Mouse (Mus musculus): Measurements from ENCODE around the gene Chrd. TPM values are rescaled to one million over a fixed set of nuclear protein-coding genes. Genes with fewer than 3 reads are reported as not detected.

The Chrd gene
- polyA plus RNA-seq, 1 experiment from 2014 or later: 4.8 TPM

DNA sequence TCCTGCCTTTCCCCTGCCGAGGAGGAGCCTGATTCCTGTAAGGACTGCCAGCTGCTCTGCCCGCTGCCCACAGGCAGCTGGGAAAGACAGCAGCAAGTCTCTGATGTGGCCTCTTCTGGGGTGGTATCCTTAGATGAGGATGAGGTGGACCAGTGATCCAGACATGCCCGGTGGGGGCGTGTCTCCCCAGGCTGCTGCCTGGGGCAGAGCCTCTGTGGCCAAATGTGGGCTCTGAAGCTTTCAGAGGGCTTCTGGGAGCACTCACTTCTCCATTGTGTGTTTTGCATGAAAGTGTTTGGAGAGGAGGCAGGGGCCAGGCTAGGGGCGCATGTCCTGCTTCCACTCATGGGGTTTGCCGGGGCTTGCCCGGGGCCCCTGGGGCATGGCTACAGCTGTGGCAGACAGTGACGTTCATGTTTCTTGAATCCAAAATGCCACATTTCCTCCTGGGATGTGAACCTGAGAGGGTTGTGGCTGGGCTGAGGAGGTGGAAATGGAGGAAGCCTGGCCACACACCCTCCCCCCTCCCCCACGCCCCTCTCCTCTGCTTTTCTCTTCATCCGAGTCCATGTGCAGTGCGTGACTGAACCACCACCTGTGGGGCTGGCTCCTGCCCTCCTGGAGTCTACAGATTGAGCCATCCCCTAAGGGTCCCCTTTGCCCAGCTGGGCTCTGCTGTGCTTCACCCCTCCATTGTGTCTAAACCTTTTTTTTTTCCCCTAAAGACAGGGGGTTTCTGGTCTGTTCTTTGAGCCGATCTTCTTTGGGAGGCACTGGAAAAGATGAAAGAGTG lies 31.0 kb upstream of the Chrd start:
- H3K4me2 ChIP-seq (replicated peaks): peak overlapping the region; percentile 10
- H3K27me3 ChIP-seq: no peaks in the 10 kb centered on the region
- no peak overlapping the region for H3K4me3 ChIP-seq
- peak; percentile 65 for ATAC-seq (ENCODE audit: low FRiP score, low read depth)
- peaks cover 25% of the 10 kb centered on the region for H3K4me1 ChIP-seq
- no peaks in the 10 kb centered on the region for H3K9me3 ChIP-seq
- H3K36me3 ChIP-seq: peaks cover 26% of the 10 kb centered on the region
- peak overlapping the region; percentile 69 for H3K27ac ChIP-seq (replicated peaks)
- 11% methylated on average over 12 of the region's 12 CpGs for WGBS
- peak overlapping the region; percentile 37 for H3K9ac ChIP-seq (replicated peaks)

GRCm38 (mm10) chr16:20702522-20702893 lies 30.4 kb upstream of the Chrd start:
- peak; percentile 72 for ATAC-seq (ENCODE audit: low FRiP score, low read depth)
- peaks cover 32% of the 10 kb centered on the region for H3K36me3 ChIP-seq
- WGBS: 3% methylated on average over 8 of the region's 8 CpGs
- no peak overlapping the region for H3K4me3 ChIP-seq
- no peaks in the 10 kb centered on the region for H3K27me3 ChIP-seq
- no peaks in the 10 kb centered on the region for H3K9me3 ChIP-seq
- peak overlapping the region; percentile 10; the same call in 1 of the 2 replicates for H3K4me2 ChIP-seq (replicated peaks)
- H3K9ac ChIP-seq (replicated peaks): peak overlapping the region; percentile 37; the same call in 1 of the 2 replicates
- peaks cover 25% of the 10 kb centered on the region for H3K4me1 ChIP-seq
- peak overlapping the region; percentile 69 for H3K27ac ChIP-seq (replicated peaks)

DNA sequence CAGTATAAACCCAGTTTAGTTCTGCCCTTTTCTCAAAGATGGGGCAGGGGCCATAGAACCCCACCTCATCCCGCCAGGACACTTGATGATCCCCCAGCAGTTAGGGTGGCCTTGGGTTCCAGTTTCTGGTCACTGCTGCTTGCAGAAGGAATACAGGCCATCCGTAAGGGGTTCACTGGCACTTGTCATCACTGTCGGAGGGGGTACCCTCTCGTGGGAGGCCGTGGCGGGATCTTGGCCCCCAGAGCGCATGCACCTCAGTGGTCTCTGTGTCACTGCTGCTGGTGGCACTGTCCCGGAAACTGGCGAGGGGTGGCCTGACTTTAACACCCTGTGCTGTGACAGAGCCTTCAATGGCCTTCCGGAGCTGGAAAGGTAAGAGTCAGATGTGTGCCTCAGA lies 29.9 kb upstream of the Chrd start:
- H3K9me3 ChIP-seq: no peaks in the 10 kb centered on the region
- no peaks in the 10 kb centered on the region for H3K27me3 ChIP-seq
- peaks cover 25% of the 10 kb centered on the region for H3K4me1 ChIP-seq
- no peak overlapping the region for H3K4me2 ChIP-seq (replicated peaks)
- no peak for ATAC-seq (ENCODE audit: low FRiP score, low read depth)
- no peak overlapping the region for H3K4me3 ChIP-seq
- H3K36me3 ChIP-seq: peaks cover 38% of the 10 kb centered on the region
- no peak overlapping the region for H3K9ac ChIP-seq (replicated peaks)
- H3K27ac ChIP-seq (replicated peaks): no peak overlapping the region
- 92% methylated on average over 10 of the region's 10 CpGs for WGBS

DNA sequence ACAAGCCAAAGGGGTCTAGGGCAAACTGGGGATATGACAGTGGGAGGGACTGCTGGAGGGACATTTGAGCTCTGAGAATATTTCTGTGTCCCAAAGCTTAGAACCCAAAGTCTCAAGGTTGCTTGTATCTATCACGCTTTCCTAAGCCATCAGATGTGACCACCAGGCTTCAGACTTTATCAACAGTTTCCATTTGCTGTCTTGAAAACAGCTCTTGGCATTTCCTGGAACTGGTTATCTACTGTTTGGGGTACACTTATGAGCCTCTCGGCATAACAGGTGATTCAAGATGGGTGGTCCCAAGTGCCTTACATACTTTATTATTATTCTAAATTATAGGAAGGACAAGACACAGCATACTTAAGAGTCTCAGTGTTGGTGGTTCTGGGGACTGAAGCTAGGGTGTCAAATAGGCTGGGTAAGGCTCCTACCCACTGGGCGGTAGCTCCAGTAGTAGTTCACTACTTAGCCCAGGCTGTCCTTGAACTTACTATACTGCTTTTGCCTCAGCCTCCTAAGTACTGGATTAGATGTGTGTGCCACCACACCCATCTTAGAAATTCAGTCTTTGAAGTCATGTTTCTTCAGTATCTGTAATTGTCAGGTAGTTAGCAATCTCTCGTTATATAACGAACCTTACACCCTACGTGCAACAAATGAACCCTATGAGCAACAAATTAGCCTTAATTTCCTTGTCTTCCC lies 29.1 kb upstream of the Chrd start:
- H3K9me3 ChIP-seq: no peaks in the 10 kb centered on the region
- WGBS: 94% methylated on average over 6 of the region's 6 CpGs
- H3K4me2 ChIP-seq (replicated peaks): no peak overlapping the region
- H3K4me3 ChIP-seq: no peak overlapping the region
- no peak overlapping the region for H3K27ac ChIP-seq (replicated peaks)
- no peak for ATAC-seq (ENCODE audit: low FRiP score, low read depth)
- peaks cover 25% of the 10 kb centered on the region for H3K4me1 ChIP-seq
- no peak overlapping the region for H3K9ac ChIP-seq (replicated peaks)
- H3K27me3 ChIP-seq: no peaks in the 10 kb centered on the region
- H3K36me3 ChIP-seq: peaks cover 43% of the 10 kb centered on the region

DNA sequence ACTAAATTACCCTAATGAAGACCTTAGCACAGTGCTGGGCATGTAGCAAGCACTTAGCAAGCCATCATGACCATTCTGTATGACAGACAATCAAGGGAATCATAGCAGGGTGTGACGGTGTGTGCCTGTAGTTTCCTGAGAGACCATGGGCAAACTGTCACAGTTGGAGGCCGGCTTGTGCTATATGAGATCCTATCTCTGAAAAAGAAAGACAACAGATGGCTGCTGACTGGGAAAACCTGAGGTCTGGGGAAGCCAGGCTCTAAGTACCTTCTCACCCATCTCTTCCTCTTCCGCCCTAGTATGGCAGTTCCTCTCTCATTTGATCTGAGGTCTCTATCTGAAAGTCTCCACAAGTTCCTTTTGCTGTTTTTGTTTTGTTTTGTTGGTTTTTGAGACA lies 27.1 kb upstream of the Chrd start:
- no peaks in the 10 kb centered on the region for H3K9me3 ChIP-seq
- H3K9ac ChIP-seq (replicated peaks): no peak overlapping the region
- peaks cover 19% of the 10 kb centered on the region for H3K4me1 ChIP-seq
- peaks cover 46% of the 10 kb centered on the region for H3K36me3 ChIP-seq
- H3K4me3 ChIP-seq: no peak overlapping the region
- WGBS: 85% methylated on average over 3 of the region's 3 CpGs
- no peaks in the 10 kb centered on the region for H3K27me3 ChIP-seq
- no peak overlapping the region for H3K4me2 ChIP-seq (replicated peaks)
- no peak for ATAC-seq (ENCODE audit: low FRiP score, low read depth)
- no peak overlapping the region for H3K27ac ChIP-seq (replicated peaks)

- Histone ChIP-seq H3K9ac (replicated peaks) (no peak overlapping the region), H3K36me3 (peaks cover 53% of the 10 kb centered on the region), H3K4me3 (no peak overlapping the region), H3K9me3 (no peaks in the 10 kb centered on the region), H3K4me1 (peaks cover 16% of the 10 kb centered on the region), H3K27me3 (no peaks in the 10 kb centered on the region), H3K27ac (replicated peaks) (no peak overlapping the region), H3K4me2 (replicated peaks) (no peak overlapping the region)
- ATAC-seq (ENCODE audit: low FRiP score, low read depth): no peak
- 90% methylated on average over 2 of the region's 2 CpGs for WGBS
Observed at GRCm38 (mm10) chr16:20706407-20707055, 26.4 kb upstream of the Chrd start.

- Histone ChIP-seq H3K36me3 (peaks cover 71% of the 10 kb centered on the region), H3K4me2 (replicated peaks) (no peak overlapping the region), H3K27ac (replicated peaks) (no peak overlapping the region), H3K4me3 (no peak overlapping the region), H3K9ac (replicated peaks) (no peak overlapping the region), H3K27me3 (no peaks in the 10 kb centered on the region), H3K9me3 (no peaks in the 10 kb centered on the region), H3K4me1 (no peaks in the 10 kb centered on the region)
- WGBS: 91% methylated on average over 21 of the region's 21 CpGs
- no peak for ATAC-seq (ENCODE audit: low FRiP score, low read depth)
Observed at GRCm38 (mm10) chr16:20708220-20708938, 24.5 kb upstream of the Chrd start.

DNA sequence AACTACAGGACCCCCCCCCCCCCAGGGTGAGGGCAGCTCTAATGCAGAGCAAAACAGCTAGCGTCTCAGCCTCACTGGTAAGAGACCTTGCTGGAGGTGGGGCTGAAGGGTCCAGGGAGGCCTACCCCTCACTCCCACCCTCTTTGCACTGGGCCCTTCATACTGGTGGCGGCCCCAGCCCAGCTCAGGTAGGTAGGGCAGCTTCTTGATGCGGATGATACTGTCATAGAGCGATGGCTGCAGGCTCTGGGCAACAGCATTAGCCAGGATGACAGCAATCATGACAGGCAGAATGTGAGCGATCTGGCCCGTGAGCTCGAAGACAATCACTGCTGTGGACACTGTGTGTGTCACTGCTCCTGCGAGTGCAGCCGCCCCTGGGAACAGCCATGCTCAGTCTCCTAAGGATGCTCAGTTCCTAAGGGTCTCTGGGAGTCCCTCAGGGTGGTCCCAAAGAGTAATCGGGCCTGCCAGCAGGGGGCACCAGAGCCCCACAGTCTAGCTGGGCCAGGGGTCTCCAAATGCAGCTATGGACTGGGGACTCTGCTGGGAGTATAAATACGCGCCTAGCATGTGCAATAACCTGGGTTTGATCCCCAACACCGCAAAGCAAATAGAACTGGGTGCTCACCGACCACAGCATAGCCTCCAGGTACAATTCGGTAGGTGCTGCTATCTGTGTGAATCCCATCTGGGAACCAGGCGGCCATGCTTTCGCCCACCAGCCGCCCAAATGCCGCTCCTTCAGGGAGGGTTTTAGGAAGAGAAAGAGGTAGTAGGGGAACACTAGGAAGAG lies 23.8 kb upstream of the Chrd start:
- peak; percentile 71 for ATAC-seq (ENCODE audit: low FRiP score, low read depth)

GRCm38 (mm10) chr16:20710370-20710769 lies 22.6 kb upstream of the Chrd start:
- WGBS: 93% methylated on average over 11 of the region's 11 CpGs
- Histone ChIP-seq H3K4me1 (peaks cover 18% of the 10 kb centered on the region), H3K4me3 (no peak overlapping the region), H3K9ac (replicated peaks) (no peak overlapping the region), H3K27me3 (no peaks in the 10 kb centered on the region), H3K36me3 (peaks cover 72% of the 10 kb centered on the region), H3K9me3 (no peaks in the 10 kb centered on the region), H3K27ac (replicated peaks) (no peak overlapping the region), H3K4me2 (replicated peaks) (no peak overlapping the region)
- no peak for ATAC-seq (ENCODE audit: low FRiP score, low read depth)

More for the DNA sequence above, 23.8 kb upstream of the Chrd start:
- H3K4me1 ChIP-seq: peaks cover 5% of the 10 kb centered on the region
- H3K9me3 ChIP-seq: no peaks in the 10 kb centered on the region
- peaks cover 72% of the 10 kb centered on the region for H3K36me3 ChIP-seq
- 75% methylated on average over 19 of the region's 19 CpGs for WGBS
- no peaks in the 10 kb centered on the region for H3K27me3 ChIP-seq
- no peak overlapping the region for H3K9ac ChIP-seq (replicated peaks)
- no peak overlapping the region for H3K4me3 ChIP-seq
- H3K27ac ChIP-seq (replicated peaks): no peak overlapping the region
- no peak overlapping the region for H3K4me2 ChIP-seq (replicated peaks)

DNA sequence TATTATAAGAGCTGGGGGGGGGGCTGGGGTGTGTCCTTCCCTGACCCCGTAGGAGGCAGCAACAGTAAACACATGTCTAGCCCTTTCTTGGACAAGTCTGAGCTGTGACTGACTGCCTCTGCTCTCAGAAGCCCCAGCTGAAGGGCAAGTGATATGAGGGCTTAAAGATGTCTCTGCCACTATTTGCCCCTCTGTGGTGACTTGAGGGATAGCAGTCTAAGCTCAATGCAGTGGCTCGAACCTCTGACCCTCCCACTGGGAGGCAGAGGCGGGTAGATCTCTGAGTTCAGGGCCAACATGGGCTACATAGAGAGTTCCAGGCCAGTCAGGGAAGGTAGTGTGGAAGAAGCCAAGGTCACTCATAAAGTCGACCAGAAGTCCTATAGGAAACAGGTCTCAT lies 22.1 kb upstream of the Chrd start:
- Histone ChIP-seq H3K9ac (replicated peaks) (no peak overlapping the region), H3K27me3 (no peaks in the 10 kb centered on the region), H3K27ac (replicated peaks) (no peak overlapping the region), H3K9me3 (no peaks in the 10 kb centered on the region), H3K4me2 (replicated peaks) (no peak overlapping the region), H3K4me3 (no peak overlapping the region), H3K4me1 (peaks cover 21% of the 10 kb centered on the region), H3K36me3 (peaks cover 69% of the 10 kb centered on the region)
- no peak for ATAC-seq (ENCODE audit: low FRiP score, low read depth)
- whole genome bisulfite sequencing: 86% methylated on average over 4 of the region's 4 CpGs

DNA sequence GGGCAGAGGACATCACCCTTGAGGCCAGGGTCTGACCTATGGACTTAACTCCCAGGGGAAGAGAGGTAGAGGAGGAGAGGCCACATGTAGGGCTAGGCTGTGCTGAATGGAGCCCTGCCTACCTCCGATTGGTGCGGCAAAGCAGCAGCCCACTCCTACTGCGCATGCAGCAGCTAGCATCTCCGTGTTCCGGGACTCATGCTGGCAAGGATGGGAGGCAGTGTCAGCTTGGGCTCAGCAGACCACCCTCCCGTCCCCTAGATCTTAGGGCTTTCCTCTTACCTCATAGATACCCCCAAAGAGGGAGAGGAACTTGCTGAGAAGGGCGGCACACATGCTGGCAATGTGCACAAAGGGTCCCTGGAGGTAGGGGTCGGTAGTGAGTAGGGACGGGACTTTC lies 20.7 kb upstream of the Chrd start:
- ATAC-seq (ENCODE audit: low FRiP score, low read depth): no peak
- H3K36me3 ChIP-seq: peaks cover 55% of the 10 kb centered on the region
- no peaks in the 10 kb centered on the region for H3K27me3 ChIP-seq
- no peak overlapping the region for H3K4me2 ChIP-seq (replicated peaks)
- H3K9ac ChIP-seq (replicated peaks): no peak overlapping the region
- H3K27ac ChIP-seq (replicated peaks): no peak overlapping the region
- 81% methylated on average over 9 of the region's 9 CpGs for WGBS
- H3K9me3 ChIP-seq: no peaks in the 10 kb centered on the region
- peaks cover 31% of the 10 kb centered on the region for H3K4me1 ChIP-seq
- no peak overlapping the region for H3K4me3 ChIP-seq

Data from midbrain, embryonic 12.5 days (tissue).